Comparison of ENCODE assay signal across 10 mouse cellular contexts in the genomic region with DNA sequence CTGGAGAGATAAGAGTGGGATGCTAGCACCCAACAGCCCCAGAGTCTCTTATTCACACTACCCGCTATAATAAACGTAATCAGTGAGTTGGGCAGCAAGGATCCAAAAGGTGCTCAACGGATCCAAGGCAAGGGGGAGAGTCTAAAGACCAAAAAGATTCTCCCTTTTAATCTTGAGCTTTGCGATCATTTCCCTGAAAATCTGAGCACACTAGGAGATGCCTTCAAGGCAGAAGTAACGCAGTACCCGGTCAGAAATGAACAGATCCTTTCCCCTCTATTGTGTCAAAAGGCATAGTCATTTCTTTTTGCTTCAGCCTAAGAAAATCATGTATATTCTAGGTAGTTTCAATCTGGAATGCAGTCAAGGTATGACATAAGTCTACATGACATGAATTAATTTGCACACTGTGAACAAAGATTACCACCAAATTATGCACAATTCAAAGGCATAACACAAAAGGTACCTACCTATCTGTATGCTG. TPM values are rescaled to one million over a fixed set of nuclear protein-coding genes. Genes with fewer than 3 reads are reported as not detected.
DNase-seq lines count a peak whose midpoint lies in the region; ATAC-seq lines count a peak whose summit lies in the region.
"Had no signal": no experiment of that assay in that cellular context is flagged by ENCODE, and none has a peak within 500 bp of the region (broad histone marks: within the 10 kb centered on the region; RNA-seq: fewer than 3 reads in every experiment).

No protein-coding gene starts in this region.

- H3K9me3 ChIP-seq in embryonic facial prominence, embryonic 10.5 days, result no peaks in the 10 kb centered on the region
- no peaks in the 10 kb centered on the region for H3K9me3 ChIP-seq in hindbrain, embryonic 11.5 days (ENCODE audit: control insufficient read depth, low read length)
- no peaks in the 10 kb centered on the region for H3K9me3 ChIP-seq in midbrain, embryonic 12.5 days
- H3K9me3 ChIP-seq: lung, embryonic 15.5 days had no signal

- no peak overlapping the region for H3K27ac ChIP-seq in embryonic facial prominence, embryonic 10.5 days (replicated peaks)
- H3K27ac ChIP-seq in hindbrain, embryonic 11.5 days (ENCODE audit: low read depth, low read length), result peak overlapping the region; percentile 71; the same call in 1 of the 2 replicates
- H3K27ac ChIP-seq in midbrain, embryonic 12.5 days (replicated peaks), result peak overlapping the region; percentile 79
- H3K27ac ChIP-seq: lung, embryonic 15.5 days had no signal

- ATAC-seq in hindbrain, embryonic 11.5 days (ENCODE audit: low FRiP score), result 0 out of 2 replicates have a peak, but pooled peaks have one; percentile 1
- ATAC-seq in midbrain, embryonic 12.5 days (ENCODE audit: low FRiP score, low read depth), result no peak

- no peaks in the 10 kb centered on the region for H3K36me3 ChIP-seq in embryonic facial prominence, embryonic 10.5 days (replicated peaks)
- H3K36me3 ChIP-seq in hindbrain, embryonic 11.5 days (ENCODE audit: control insufficient read depth, insufficient read depth, low read length), result no peaks in the 10 kb centered on the region
- no peaks in the 10 kb centered on the region for H3K36me3 ChIP-seq in midbrain, embryonic 12.5 days
- H3K36me3 ChIP-seq: lung, embryonic 15.5 days had no signal

- peak overlapping the region; percentile 64 for H3K4me3 ChIP-seq in embryonic facial prominence, embryonic 10.5 days
- peak overlapping the region; percentile 50 for H3K4me3 ChIP-seq in hindbrain, embryonic 11.5 days (ENCODE audit: low read depth, low read length)
- H3K4me3 ChIP-seq in midbrain, embryonic 12.5 days, result peak overlapping the region; percentile 60
- H3K4me3 ChIP-seq: erythroblast, embryonic 14.5 days had no signal

- H3K4me2 ChIP-seq in hindbrain, embryonic 11.5 days (replicated peaks; ENCODE audit: low read depth, low read length), result peak overlapping the region; percentile 83
- H3K4me2 ChIP-seq in midbrain, embryonic 12.5 days (replicated peaks), result peak overlapping the region; percentile 81

- 17% methylated on average over 6 of the region's 6 CpGs for WGBS in embryonic facial prominence, embryonic 10.5 days
- 15% methylated on average over 6 of the region's 6 CpGs for WGBS in hindbrain, embryonic 11.5 days
- 16% methylated on average over 6 of the region's 6 CpGs for WGBS in midbrain, embryonic 12.5 days

- DNase-seq in cerebellum, adult 9-10 months, result peak; percentile 54
- no peak for DNase-seq in cerebellum, postnatal 14 days
- no peak for DNase-seq in embryonic facial prominence, embryonic 10.5 days (ENCODE audit: low spot score)
- peak; percentile 36 for DNase-seq in hindbrain, embryonic 11.5 days (ENCODE audit: low spot score)
- no peak for DNase-seq in right cerebral cortex, postnatal 14 days
- no peak for DNase-seq in spleen, adult 12 weeks (ENCODE audit: low spot score)
- no peak for DNase-seq in ovary, adult 18-20 months (ENCODE audit: low spot score)

- H3K9ac ChIP-seq in hindbrain, embryonic 11.5 days (ENCODE audit: low read depth, low read length), result peak overlapping the region; percentile 73
- H3K9ac ChIP-seq in midbrain, embryonic 12.5 days (replicated peaks), result peak overlapping the region; percentile 72
- H3K9ac ChIP-seq: lung, embryonic 15.5 days had no signal

- peaks cover 56% of the 10 kb centered on the region for H3K27me3 ChIP-seq in embryonic facial prominence, embryonic 10.5 days (replicated peaks; ENCODE audit: low read depth, poor library complexity, severe bottlenecking)
- no peaks in the 10 kb centered on the region for H3K27me3 ChIP-seq in hindbrain, embryonic 11.5 days (ENCODE audit: control insufficient read depth, insufficient read depth, low read length)
- H3K27me3 ChIP-seq in midbrain, embryonic 12.5 days, result no peaks in the 10 kb centered on the region

- peaks cover 23% of the 10 kb centered on the region for H3K4me1 ChIP-seq in embryonic facial prominence, embryonic 10.5 days
- no peaks in the 10 kb centered on the region for H3K4me1 ChIP-seq in hindbrain, embryonic 11.5 days (replicated peaks; ENCODE audit: control insufficient read depth, insufficient read depth, low read length)
- H3K4me1 ChIP-seq in midbrain, embryonic 12.5 days, result peaks cover 3% of the 10 kb centered on the region; the same call in 1 of the 2 replicates

RNA-seq across cellular contexts. Expression of a gene that starts 0.8 kb away (rescaled TPM):
- polyA plus RNA-seq in embryonic facial prominence, embryonic 10.5 days (2016; fragmentation: Nextera tagmentation; extraction: Ambion mirVana), result 1.4 and 1.7 TPM in 2 replicates
- polyA plus RNA-seq in hindbrain, embryonic 11.5 days (2014; fragmentation: Nextera tagmentation; extraction: Ambion mirVana), result 20.7 and 37.2 TPM in 2 replicates
- polyA plus RNA-seq in midbrain, embryonic 12.5 days (2016; fragmentation: Nextera tagmentation; extraction: Ambion mirVana), result 37.5 and 44.2 TPM in 2 replicates
- polyA plus RNA-seq: erythroblast, embryonic 14.5 days had no signal

Comparison
In these comparisons a context has a peak if more than half of its experiments do, and no peak if none do; other contexts are left out.
1. DNase-seq: peak in cerebellum, adult 9-10 months (single experiment) and hindbrain, embryonic 11.5 days (single experiment); none in cerebellum, postnatal 14 days (0 of 2), embryonic facial prominence, embryonic 10.5 days (single experiment), right cerebral cortex, postnatal 14 days (single experiment), spleen, adult 12 weeks (single experiment) and ovary, adult 18-20 months (single experiment).
2. Peak in every context shown above with its lines, with median percentiles within 50 percentile points of each other: H3K4me3 ChIP-seq.